Mouse (Mus musculus) liver, embryonic 13.5 days (tissue): ENCODE results near the gene Chfr. TPM values are rescaled to one million over a fixed set of nuclear protein-coding genes. Genes with fewer than 3 reads are reported as not detected.

Experiments used
- ATAC-seq: fragments of 200-750 bp; cut with Nextera tagmentation; 2 replicates; pipeline ENCODE4 v1.8.0; 2017; ENCODE audit warnings: low read depth, mild to moderate bottlenecking, moderate number of reproducible peaks, moderate library complexity
- DNase-seq: peaks from one replicate; pipeline ENCODE4 v3.0.0; 2022
- H3K27ac ChIP-seq: fragments of 300-500 bp; sonication (generic); 2 replicates; pipeline ENCODE4 v1.5.1; 2015; ENCODE audit warnings: moderate library complexity, mild to moderate bottlenecking, inconsistent platforms
- H3K27me3 ChIP-seq: fragments of 300-500 bp; sonication (generic); 2 replicates; pipeline ENCODE4 v1.6.1; 2015; ENCODE audit warnings: mild to moderate bottlenecking, inconsistent platforms
- H3K36me3 ChIP-seq: fragments of 300-500 bp; sonication (generic); 2 replicates; pipeline ENCODE4 v1.6.1; 2015; ENCODE audit warnings: mild to moderate bottlenecking, inconsistent platforms
- H3K4me1 ChIP-seq: fragments of 300-500 bp; sonication (generic); replicated peaks from 2 replicates; pipeline ENCODE4 v1.6.1; 2015; ENCODE audit warnings: inconsistent platforms
- H3K4me2 ChIP-seq: fragments of 300-500 bp; sonication (generic); 2 replicates; pipeline ENCODE4 v1.6.1; 2015; ENCODE audit warnings: inconsistent platforms, mild to moderate bottlenecking, moderate library complexity
- H3K4me3 ChIP-seq: fragments of 300-500 bp; sonication (generic); replicated peaks from 2 replicates; pipeline ENCODE4 v1.5.1; 2015; ENCODE audit warnings: mild to moderate bottlenecking, inconsistent platforms
- H3K9ac ChIP-seq: fragments of 300-500 bp; sonication (generic); 2 replicates; pipeline ENCODE4 v1.6.1; 2015; ENCODE audit warnings: mild to moderate bottlenecking, inconsistent platforms
- H3K9me3 ChIP-seq: fragments of 300-500 bp; sonication (generic); replicated peaks from 2 replicates; pipeline ENCODE4 v1.6.1; 2016; ENCODE audit warnings: inconsistent platforms
- WGBS: fragments of 180-500 bp; shearing (Covaris S2); methylation state at CpG from one replicate; pipeline ENCODE4 v1.1.7; 2015; ENCODE audit not compliant: insufficient replicate concordance; 5-methylcytosine and 5-hydroxymethylcytosine counted together
- polyA plus RNA-seq: library from polyadenylated mRNA; unstranded; fragments of >200 nt; fragmentation: Nextera tagmentation; extraction: Ambion mirVana; gene quantifications from 2 replicates; pipeline ENCODE4 v1.2.1, GENCODE M21; 2015

Gene Chfr
- polyA plus RNA-seq, 1 experiment from 2014 or later: 22.2 TPM

DNA sequence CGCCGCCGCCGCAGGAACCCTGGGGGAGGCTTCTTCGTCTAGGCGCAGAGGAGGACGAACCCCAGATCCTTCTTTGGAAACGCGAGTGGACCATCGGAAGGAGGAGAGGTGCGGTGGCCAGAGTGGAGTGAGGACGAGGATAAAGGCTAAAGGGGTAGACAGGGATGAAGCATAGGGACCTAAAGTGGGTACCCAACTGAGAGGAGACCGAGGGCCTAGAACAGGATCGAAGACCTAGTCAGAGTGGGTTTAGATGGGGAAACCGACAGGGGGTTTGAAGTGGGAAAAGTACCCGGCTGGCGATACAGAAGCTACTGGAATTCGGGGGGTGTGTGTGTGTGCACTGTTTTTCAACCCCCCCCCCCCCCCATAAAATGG is 434 bp downstream of the Chfr start:
- Histone ChIP-seq H3K27me3 (no peaks in the 10 kb centered on the region), H3K36me3 (peaks cover 21% of the 10 kb centered on the region), H3K9ac (peak overlapping the region; percentile 91), H3K4me2 (peak overlapping the region; percentile 80), H3K27ac (peak overlapping the region; percentile 90), H3K4me1 (peaks cover 32% of the 10 kb centered on the region), H3K4me3 (peak overlapping the region; percentile 90), H3K9me3 (0 out of 2 replicates have a peak, but pooled peaks cover 6% of the 10 kb centered on the region)
- ATAC-seq (peak; percentile 24), DNase-seq (no peak)
- WGBS: 4% methylated on average over 18 of the region's 18 CpGs

DNA sequence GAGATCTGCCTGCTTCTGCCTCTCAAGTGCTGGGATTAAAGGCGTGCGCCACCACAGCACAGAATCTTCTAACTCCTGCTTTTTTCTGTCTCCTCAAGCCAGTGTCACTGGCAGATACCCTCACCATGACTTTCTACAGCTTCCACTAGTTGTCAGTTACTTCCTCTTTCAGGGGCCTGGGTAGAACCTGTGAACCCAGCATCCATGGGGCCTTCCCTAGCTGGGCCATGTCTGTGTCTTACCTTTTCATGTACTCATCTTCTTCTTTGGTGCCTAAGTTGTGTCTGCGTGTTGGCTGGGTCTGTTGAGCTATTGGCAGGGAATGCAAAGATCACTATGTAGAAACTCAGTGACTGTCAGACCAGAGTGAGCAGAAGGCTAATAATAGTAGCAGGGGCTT is 2.2 kb downstream of the Chfr start:
- Histone ChIP-seq H3K27me3 (no peaks in the 10 kb centered on the region), H3K36me3 (peaks cover 34% of the 10 kb centered on the region), H3K4me1 (peaks cover 32% of the 10 kb centered on the region), H3K9ac (no peak overlapping the region), H3K27ac (no peak overlapping the region), H3K9me3 (0 out of 2 replicates have a peak, but pooled peaks cover 6% of the 10 kb centered on the region), H3K4me2 (no peak overlapping the region), H3K4me3 (no peak overlapping the region)
- 86% methylated on average over 3 of the region's 3 CpGs for WGBS
- ATAC-seq (no peak), DNase-seq (no peak)

GRCm38 (mm10) chr5:110139325-110139724 is 3.7 kb downstream of the Chfr start:
- H3K4me3 ChIP-seq: no peak overlapping the region
- H3K4me2 ChIP-seq: no peak overlapping the region
- no peak for DNase-seq
- H3K27ac ChIP-seq: no peak overlapping the region
- H3K36me3 ChIP-seq: peaks cover 45% of the 10 kb centered on the region
- ATAC-seq: no peak
- WGBS: 80% methylated on average over 3 of the region's 3 CpGs
- H3K9ac ChIP-seq: no peak overlapping the region
- H3K9me3 ChIP-seq: no peaks in the 10 kb centered on the region
- H3K27me3 ChIP-seq: no peaks in the 10 kb centered on the region
- peaks cover 32% of the 10 kb centered on the region for H3K4me1 ChIP-seq

GRCm38 (mm10) chr5:110140424-110140823 is 4.8 kb downstream of the Chfr start:
- Histone ChIP-seq H3K9me3 (no peaks in the 10 kb centered on the region), H3K9ac (no peak overlapping the region), H3K36me3 (peaks cover 55% of the 10 kb centered on the region), H3K4me1 (peaks cover 32% of the 10 kb centered on the region), H3K4me3 (no peak overlapping the region), H3K27ac (no peak overlapping the region), H3K4me2 (no peak overlapping the region), H3K27me3 (no peaks in the 10 kb centered on the region)
- no peak for DNase-seq
- WGBS: 78% methylated on average over 7 of the region's 7 CpGs
- ATAC-seq: no peak

GRCm38 (mm10) chr5:110142309-110142708 is 6.7 kb downstream of the Chfr start:
- no peak overlapping the region for H3K4me2 ChIP-seq
- H3K27me3 ChIP-seq: no peaks in the 10 kb centered on the region
- WGBS: 72% methylated on average over 2 of the region's 2 CpGs
- peaks cover 71% of the 10 kb centered on the region for H3K36me3 ChIP-seq
- H3K9ac ChIP-seq: no peak overlapping the region
- peaks cover 19% of the 10 kb centered on the region for H3K4me1 ChIP-seq
- no peak overlapping the region for H3K4me3 ChIP-seq
- DNase-seq (no peak), ATAC-seq (no peak)
- no peaks in the 10 kb centered on the region for H3K9me3 ChIP-seq
- no peak overlapping the region for H3K27ac ChIP-seq

GRCm38 (mm10) chr5:110143007-110143406 is 7.4 kb downstream of the Chfr start:
- Histone ChIP-seq H3K4me1 (peaks cover 14% of the 10 kb centered on the region), H3K36me3 (peaks cover 77% of the 10 kb centered on the region), H3K9ac (no peak overlapping the region), H3K4me2 (no peak overlapping the region), H3K27me3 (no peaks in the 10 kb centered on the region), H3K27ac (no peak overlapping the region), H3K9me3 (no peaks in the 10 kb centered on the region), H3K4me3 (no peak overlapping the region)
- DNase-seq: no peak
- WGBS: 79% methylated on average over 5 of the region's 5 CpGs
- no peak for ATAC-seq

- no peak for ATAC-seq
- H3K36me3 ChIP-seq: peaks cover 61% of the 10 kb centered on the region
These were observed 33.7 kb downstream of the Chfr start for GRCm38 (mm10) chr5:110169374-110169773.

DNA sequence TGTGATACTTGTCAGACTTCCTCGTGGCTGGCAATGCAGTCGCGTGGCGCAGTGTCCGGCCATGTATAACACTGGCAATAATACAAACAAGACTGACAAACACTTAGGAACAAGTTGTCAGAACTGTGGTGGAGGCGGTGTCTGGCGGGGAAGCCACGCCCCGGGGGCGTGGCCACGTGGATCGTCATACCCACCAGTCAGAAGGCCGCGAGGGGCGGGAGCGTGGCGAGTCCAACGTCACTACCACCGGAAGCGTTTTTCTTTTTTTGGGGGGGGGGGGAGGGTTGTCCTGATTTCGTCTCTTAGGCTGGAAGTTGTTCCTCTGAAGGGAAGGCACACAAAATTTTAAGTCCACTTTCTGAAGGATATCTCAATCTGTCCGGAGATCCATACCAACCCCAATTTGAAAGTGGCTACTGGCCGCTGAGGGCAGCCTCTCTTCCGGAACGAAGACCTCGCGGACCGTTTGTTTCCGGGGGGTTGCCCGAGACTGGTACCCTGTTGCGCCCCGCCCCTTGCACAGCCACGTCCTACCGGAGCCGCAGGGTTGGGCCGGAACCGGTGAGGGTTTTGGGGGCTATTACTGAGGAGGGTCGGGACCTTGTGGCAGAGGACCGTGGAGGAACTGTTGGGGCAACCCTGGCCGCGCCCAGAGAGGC is 40.8 kb downstream of the Chfr start, which contains the start of gene Golga3:
TSS of gene Golga3 (plus strand) at position 340 of the 659 bp plus-strand sequence.
- Histone ChIP-seq H3K9me3 (no peaks in the 10 kb centered on the region), H3K27me3 (no peaks in the 10 kb centered on the region), H3K36me3 (peaks cover under 1% of the 10 kb centered on the region; the same call in 1 of the 2 replicates), H3K4me1 (peaks cover 32% of the 10 kb centered on the region), H3K27ac (peak within 1 kb of the TSS; percentile 77), H3K4me3 (peak within 1 kb of the TSS; percentile 89), H3K4me2 (peak within 1 kb of the TSS; percentile 85), H3K9ac (peak within 1 kb of the TSS; percentile 88)
- DNase-seq: peak; percentile 89
- ATAC-seq: peak; percentile 94
- whole genome bisulfite sequencing: under 1% methylated on average over 41 of the region's 41 CpGs

More at GRCm38 (mm10) chr5:110169374-110169773, 33.7 kb downstream of the Chfr start:
- H3K9ac ChIP-seq: no peak overlapping the region
- no peak overlapping the region for H3K4me2 ChIP-seq
- H3K9me3 ChIP-seq: no peaks in the 10 kb centered on the region
- 86% methylated on average over 4 of the region's 4 CpGs for WGBS
- no peaks in the 10 kb centered on the region for H3K4me1 ChIP-seq
- no peak overlapping the region for H3K4me3 ChIP-seq
- H3K27ac ChIP-seq: no peak overlapping the region
- H3K27me3 ChIP-seq: no peaks in the 10 kb centered on the region
- no peak for DNase-seq

DNA sequence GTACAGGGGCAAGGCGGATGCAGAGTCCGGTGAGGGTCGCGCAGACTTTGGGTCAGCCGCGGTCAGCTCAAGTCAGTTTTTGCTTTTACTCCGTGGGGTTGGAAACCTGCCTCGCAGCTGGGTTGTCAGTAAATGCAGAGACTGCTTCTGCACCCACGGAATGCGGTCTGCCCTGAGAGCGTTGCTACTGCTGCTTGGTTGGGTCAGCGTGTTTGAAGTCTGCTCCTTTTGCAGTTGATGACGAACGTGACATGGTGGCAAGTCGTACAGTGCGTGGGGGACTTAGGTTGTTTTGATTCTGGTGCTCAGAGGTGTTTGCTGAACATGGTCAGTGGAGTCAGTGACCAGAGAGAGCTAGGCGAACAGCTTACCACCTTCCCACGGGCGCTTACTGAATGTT is 41.4 kb downstream of the Chfr start:
- H3K36me3 ChIP-seq: peaks cover 5% of the 10 kb centered on the region
- H3K9me3 ChIP-seq: no peaks in the 10 kb centered on the region
- no peaks in the 10 kb centered on the region for H3K27me3 ChIP-seq
- H3K4me1 ChIP-seq: peaks cover 32% of the 10 kb centered on the region
- H3K4me3 ChIP-seq: peak overlapping the region; percentile 89
- H3K27ac ChIP-seq: peak overlapping the region; percentile 77
- under 1% methylated on average over 19 of the region's 19 CpGs for WGBS
- DNase-seq: no peak
- H3K4me2 ChIP-seq: peak overlapping the region; percentile 85
- peak; percentile 17 for ATAC-seq
- H3K9ac ChIP-seq: peak overlapping the region; percentile 88

DNA sequence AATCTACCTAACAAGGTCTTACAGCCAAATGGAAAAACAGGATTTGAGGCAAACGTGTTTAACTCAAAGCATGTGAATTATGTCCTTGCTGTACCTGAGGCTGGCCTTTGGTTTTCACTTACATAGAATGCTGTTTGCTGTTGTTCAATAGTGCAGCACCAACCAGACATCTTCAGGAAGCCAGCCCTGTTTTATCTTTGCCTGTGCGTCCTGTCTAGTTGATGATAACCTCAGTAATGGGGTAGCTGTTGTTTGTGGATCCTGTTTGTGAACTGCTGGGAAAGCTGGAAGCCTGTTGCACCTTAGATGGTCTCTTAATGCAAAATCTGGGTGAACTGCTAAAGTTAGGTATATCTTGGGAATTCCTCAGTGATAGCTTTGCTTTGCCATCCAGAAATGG is 43.0 kb downstream of the Chfr start:
- 26% methylated on average over 2 of the region's 2 CpGs for WGBS
- H3K9ac ChIP-seq: peak overlapping the region; percentile 1; the same call in 1 of the 2 replicates
- ATAC-seq (no peak; the same call in 1 of the 2 replicates), DNase-seq (peak; percentile 20)
- H3K4me2 ChIP-seq: peak overlapping the region; percentile 39
- H3K4me3 ChIP-seq: no peak overlapping the region
- H3K27ac ChIP-seq: peak overlapping the region; percentile 48
- H3K27me3 ChIP-seq: no peaks in the 10 kb centered on the region
- peaks cover 17% of the 10 kb centered on the region for H3K36me3 ChIP-seq
- peaks cover 32% of the 10 kb centered on the region for H3K4me1 ChIP-seq
- H3K9me3 ChIP-seq: no peaks in the 10 kb centered on the region

DNA sequence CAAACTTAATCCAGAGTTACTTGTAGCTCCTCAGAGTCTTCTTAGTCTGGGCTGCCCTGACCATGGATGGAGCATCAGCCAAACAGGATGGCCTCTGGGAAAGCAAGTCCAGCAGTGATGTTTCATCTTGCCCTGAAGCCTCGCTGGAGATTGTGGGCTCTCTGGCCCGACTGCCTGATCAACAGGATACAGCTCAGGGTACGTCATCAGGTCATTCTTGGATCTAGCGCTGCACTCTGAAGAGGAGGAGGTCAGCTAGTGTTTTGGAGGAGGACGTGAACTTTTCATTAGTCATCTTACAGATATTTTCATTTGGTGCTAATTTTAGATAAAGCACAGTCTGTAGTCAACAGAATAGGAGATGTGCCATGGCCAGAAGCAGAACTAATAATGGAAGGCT is 46.1 kb downstream of the Chfr start:
- H3K27me3 ChIP-seq: no peaks in the 10 kb centered on the region
- H3K4me2 ChIP-seq: no peak overlapping the region
- ATAC-seq (no peak), DNase-seq (no peak)
- H3K27ac ChIP-seq: no peak overlapping the region
- peaks cover 29% of the 10 kb centered on the region for H3K4me1 ChIP-seq
- no peaks in the 10 kb centered on the region for H3K9me3 ChIP-seq
- H3K9ac ChIP-seq: no peak overlapping the region
- H3K36me3 ChIP-seq: peaks cover 42% of the 10 kb centered on the region
- WGBS: 78% methylated on average over 5 of the region's 5 CpGs
- H3K4me3 ChIP-seq: no peak overlapping the region
